Mouse (Mus musculus): ENCODE data around the gene H2-D1. TPM values are rescaled to one million over a fixed set of nuclear protein-coding genes. Genes with fewer than 3 reads are reported as not detected.

H2-D1 gene
- 1,132 TPM for polyA plus RNA-seq (2015; fragmentation: Illumina TruSeq; extraction: RNeasy Lipid Tissue Mini Kit (QIAGEN cat#74804); ENCODE audit: insufficient read depth, low replicate concordance)

DNA sequence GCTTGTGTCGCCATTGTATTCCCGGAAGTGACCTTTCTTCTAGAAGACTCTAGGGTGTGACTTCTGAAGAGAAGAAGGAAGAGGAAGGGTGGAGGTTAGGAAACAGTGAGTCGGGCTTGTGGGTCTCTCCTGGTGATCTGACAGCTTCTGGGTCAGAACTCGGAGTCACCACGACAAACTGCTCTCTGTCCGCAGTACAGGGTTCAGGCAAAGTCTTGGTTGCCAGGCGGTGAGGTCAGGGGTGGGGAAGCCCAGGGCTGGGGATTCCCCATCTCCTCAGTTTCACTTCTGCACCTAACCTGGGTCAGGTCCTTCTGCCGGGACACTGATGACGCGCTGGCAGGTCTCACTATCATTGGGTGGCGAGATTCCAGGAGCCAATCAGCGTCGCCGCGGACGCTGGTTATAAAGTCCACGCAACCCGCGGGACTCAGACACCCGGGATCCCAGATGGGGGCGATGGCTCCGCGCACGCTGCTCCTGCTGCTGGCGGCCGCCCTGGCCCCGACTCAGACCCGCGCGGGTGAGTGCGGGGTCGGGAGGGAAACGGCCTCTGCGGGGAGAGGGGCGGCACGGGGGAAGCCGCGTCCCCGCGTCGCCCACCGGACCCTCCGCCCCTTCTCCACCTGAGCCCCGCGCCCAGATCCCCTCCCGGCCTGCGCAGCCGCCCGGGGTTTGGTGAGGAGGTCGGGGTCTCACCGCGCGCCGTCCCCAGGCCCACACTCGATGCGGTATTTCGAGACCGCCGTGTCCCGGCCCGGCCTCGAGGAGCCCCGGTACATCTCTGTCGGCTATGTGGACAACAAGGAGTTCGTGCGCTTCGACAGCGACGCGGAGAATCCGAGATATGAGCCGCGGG is at the start of gene H2-D1:
Gene H2-D1, plus strand, starts transcription at position 67 of the 859 bp plus-strand sequence.

DNA sequence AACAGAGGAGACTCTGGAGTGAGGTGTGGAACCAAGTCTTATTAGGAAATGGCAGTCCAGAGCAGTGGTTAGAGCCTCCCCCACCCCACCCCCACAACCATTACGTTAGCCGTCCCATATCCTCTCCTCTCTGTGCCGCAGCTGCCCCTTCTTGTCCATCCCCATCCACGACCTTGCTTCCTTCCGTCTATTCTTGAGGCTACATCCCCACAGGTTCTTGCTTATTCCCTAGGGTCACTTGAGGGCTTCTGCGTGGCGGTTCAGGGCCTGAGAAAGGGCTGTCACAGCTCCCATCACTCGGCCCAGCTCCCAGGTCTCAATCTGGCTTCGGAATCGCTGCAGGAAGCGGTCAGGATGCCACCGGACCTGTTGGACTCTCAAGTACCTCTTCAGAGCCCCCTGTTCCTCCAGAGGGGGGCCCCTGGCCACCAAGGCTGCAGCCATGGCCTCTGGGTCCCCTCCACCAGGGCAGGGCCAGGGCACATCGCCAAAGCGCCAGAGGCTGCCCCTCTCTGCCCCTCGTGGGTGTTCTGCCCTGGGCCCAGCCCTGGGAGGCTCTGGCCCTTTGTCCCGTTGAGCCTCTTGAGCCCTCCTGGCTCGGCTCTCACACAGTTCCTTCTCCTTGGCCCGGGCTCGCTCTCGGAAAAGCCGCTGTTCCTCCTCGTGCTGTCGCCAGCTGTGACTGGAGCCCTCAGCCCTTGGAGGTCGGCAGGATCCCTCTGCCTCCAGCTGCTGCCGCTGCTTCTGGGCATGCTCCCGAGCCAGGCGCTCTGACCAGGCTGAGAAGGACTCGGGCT is 42.2 kb upstream of the H2-D1 start, which contains the start of gene Gm16181:
Gene Gm16181, plus strand, starts transcription at position 679 of the 797 bp plus-strand sequence.

DNA sequence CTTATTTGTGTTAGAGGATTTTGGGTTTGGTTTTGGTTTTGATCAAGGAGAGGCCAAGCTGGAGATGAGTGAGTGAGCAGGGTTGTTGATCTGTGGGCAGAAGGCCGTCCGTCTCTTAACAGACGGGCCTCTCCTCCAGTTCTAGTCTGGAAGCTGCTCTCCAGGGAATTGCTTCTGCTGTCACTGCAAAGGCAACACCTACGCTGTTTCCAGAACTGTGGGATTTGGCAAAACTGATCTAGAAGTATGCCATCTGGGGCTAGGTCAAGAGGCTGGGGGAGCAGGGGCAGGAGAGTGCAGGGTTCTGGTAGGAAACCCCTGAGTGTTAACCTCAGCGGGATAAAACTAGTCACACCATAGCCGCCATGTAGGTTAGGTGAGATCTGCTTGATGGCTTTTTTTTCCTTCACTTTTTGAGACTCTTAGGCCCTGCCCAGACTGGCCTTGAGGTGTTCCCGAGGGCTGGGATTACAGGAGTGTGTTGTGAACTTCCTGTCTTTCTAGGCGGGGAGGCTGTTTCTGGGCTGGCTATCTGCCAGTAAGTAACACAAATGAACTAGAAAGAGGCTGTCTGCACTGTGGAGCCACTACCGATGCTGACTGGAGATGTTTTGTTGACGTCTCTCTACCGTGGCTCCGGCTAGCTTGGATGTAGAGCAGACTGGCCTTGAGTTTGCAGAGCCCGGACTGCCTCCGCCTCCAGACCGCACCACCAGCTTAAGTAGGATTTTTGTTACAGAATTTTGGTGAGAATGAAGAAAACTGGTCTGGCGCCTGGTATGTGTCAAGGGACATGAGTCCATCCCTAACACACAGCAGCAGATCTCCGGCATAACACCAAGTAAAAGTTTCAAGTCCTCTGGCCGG is 29.2 kb upstream of the H2-D1 start, which contains the start of gene Atp6v1g2:
Gene Atp6v1g2, plus strand, starts transcription at position 547 of the 867 bp plus-strand sequence.

DNA sequence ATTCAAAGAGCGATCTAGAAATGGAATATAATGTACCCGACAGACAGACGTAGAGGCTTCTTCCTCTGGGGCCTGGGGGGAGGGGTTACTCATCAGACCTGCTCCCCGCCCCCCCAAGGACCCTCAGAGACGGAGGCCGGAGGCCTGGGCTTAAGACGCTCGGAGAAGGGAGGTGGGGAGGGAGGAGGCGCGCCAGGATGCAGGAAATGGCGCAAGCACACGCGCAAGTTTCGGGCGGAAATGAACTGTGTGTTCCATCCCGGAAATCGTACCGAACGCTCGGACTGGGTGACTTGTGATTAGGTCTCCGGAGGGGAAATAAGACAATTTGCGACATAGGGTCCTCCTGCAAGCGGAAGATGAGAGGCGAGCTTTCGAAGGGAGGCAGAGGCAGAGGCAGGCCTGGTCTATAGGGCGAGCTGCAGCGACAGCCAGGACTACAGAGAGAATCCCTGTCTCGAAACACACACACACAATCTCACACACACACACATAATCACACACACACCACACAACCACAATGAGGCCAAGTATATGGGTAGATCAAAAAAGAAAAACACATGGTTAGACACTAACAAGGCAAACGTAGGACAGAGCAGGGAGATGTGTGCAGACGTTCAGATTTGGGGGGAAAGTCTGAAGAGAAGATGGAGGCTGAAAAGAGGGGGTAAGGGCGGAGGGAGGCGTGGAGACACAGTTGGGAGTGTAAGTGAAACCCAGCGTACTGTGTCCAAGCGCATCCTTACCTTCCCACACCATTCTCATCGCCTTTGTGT is 26.7 kb upstream of the H2-D1 start, which contains the start of gene Nfkbil1:
Gene Nfkbil1, minus strand, starts transcription at position 179 of the 776 bp plus-strand sequence.

DNA sequence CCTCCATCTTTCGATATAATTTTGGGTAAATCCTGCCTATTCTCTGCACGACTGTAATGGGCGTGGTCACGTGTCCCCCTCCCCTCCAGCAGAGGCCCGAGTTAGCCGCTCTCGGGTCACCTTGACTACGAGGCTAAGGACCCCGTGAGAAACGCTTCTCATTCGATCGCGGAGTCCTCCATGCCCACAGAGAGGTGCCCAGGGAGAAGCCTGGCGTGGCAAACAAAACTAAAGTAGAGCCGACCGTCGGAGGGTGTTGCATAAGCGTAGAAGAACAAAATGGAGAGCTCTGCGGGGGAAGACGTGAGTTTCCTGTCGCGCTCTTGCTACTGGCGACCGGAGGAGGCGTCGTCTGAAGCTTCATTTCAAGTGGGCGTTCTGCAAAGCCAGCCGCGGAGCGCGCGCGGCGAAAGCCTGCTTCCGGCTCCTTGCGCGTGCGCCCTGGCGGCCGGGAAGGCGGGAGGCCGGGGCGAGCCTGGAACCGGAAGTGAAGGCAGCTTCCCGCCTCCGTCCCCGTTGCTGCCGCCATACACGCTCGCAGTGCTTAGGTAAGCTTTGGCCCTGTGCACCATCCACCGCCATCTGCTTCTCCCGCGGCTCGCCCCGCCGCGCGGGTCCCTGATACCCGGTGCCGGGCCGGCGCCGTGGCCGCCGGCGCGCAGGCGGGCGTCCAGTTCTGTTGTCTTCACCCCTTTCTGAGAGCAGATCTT is 21.1 kb upstream of the H2-D1 start, which contains the start of gene Ddx39b:
Gene Ddx39b, plus strand, starts transcription at position 442 of the 710 bp plus-strand sequence.

Other genes with a start within 250 kb of the H2-D1 start
- 0.54 TPM for gene Vwa7, start 246.2 kb upstream of the H2-D1 start, polyA plus RNA-seq (2015; fragmentation: Illumina TruSeq; extraction: RNeasy Lipid Tissue Mini Kit (QIAGEN cat#74804); ENCODE audit: insufficient read depth, low replicate concordance)
- gene Sapcd1, start 234.7 kb upstream of the H2-D1 start, polyA plus RNA-seq (2015; fragmentation: Illumina TruSeq; extraction: RNeasy Lipid Tissue Mini Kit (QIAGEN cat#74804); ENCODE audit: insufficient read depth, low replicate concordance): 2.6 TPM
- gene Msh5, start 216.0 kb upstream of the H2-D1 start, polyA plus RNA-seq (2015; fragmentation: Illumina TruSeq; extraction: RNeasy Lipid Tissue Mini Kit (QIAGEN cat#74804); ENCODE audit: insufficient read depth, low replicate concordance): 6.1 TPM
- gene Clic1, start 212.8 kb upstream of the H2-D1 start, polyA plus RNA-seq (2015; fragmentation: Illumina TruSeq; extraction: RNeasy Lipid Tissue Mini Kit (QIAGEN cat#74804); ENCODE audit: insufficient read depth, low replicate concordance): 228 TPM
- 3.2 TPM for gene Ddah2, start 203.7 kb upstream of the H2-D1 start, polyA plus RNA-seq (2015; fragmentation: Illumina TruSeq; extraction: RNeasy Lipid Tissue Mini Kit (QIAGEN cat#74804); ENCODE audit: insufficient read depth, low replicate concordance)
- gene Ly6g6c, start 197.3 kb upstream of the H2-D1 start, polyA plus RNA-seq (2015; fragmentation: Illumina TruSeq; extraction: RNeasy Lipid Tissue Mini Kit (QIAGEN cat#74804); ENCODE audit: insufficient read depth, low replicate concordance): 0.26 TPM
- 2.5 TPM for gene Mpig6b, start 196.5 kb upstream of the H2-D1 start, polyA plus RNA-seq (2015; fragmentation: Illumina TruSeq; extraction: RNeasy Lipid Tissue Mini Kit (QIAGEN cat#74804); ENCODE audit: insufficient read depth, low replicate concordance)
- not detected for gene Ly6g6e, start 185.8 kb upstream of the H2-D1 start, polyA plus RNA-seq (2015; fragmentation: Illumina TruSeq; extraction: RNeasy Lipid Tissue Mini Kit (QIAGEN cat#74804); ENCODE audit: insufficient read depth, low replicate concordance)
- not detected for gene Ly6g6d, start 184.7 kb upstream of the H2-D1 start, polyA plus RNA-seq (2015; fragmentation: Illumina TruSeq; extraction: RNeasy Lipid Tissue Mini Kit (QIAGEN cat#74804); ENCODE audit: insufficient read depth, low replicate concordance)
- gene Ly6g6f, start 177.1 kb upstream of the H2-D1 start, polyA plus RNA-seq (2015; fragmentation: Illumina TruSeq; extraction: RNeasy Lipid Tissue Mini Kit (QIAGEN cat#74804); ENCODE audit: insufficient read depth, low replicate concordance): 0.93 TPM
- gene Abhd16a, start 173.5 kb upstream of the H2-D1 start, polyA plus RNA-seq (2015; fragmentation: Illumina TruSeq; extraction: RNeasy Lipid Tissue Mini Kit (QIAGEN cat#74804); ENCODE audit: insufficient read depth, low replicate concordance): 19.7 TPM
- not detected for gene Ly6g5c, start 154.5 kb upstream of the H2-D1 start, polyA plus RNA-seq (2015; fragmentation: Illumina TruSeq; extraction: RNeasy Lipid Tissue Mini Kit (QIAGEN cat#74804); ENCODE audit: insufficient read depth, low replicate concordance)
- gene Ly6g5b, start 147.3 kb upstream of the H2-D1 start, polyA plus RNA-seq (2015; fragmentation: Illumina TruSeq; extraction: RNeasy Lipid Tissue Mini Kit (QIAGEN cat#74804); ENCODE audit: insufficient read depth, low replicate concordance): 1.6 TPM
- gene Gpank1, start 141.3 kb upstream of the H2-D1 start, polyA plus RNA-seq (2015; fragmentation: Illumina TruSeq; extraction: RNeasy Lipid Tissue Mini Kit (QIAGEN cat#74804); ENCODE audit: insufficient read depth, low replicate concordance): 24.2 TPM
- 133 TPM for gene Csnk2b, start 140.7 kb upstream of the H2-D1 start, polyA plus RNA-seq (2015; fragmentation: Illumina TruSeq; extraction: RNeasy Lipid Tissue Mini Kit (QIAGEN cat#74804); ENCODE audit: insufficient read depth, low replicate concordance)
- gene D17H6S53E, start 136.4 kb upstream of the H2-D1 start, polyA plus RNA-seq (2015; fragmentation: Illumina TruSeq; extraction: RNeasy Lipid Tissue Mini Kit (QIAGEN cat#74804); ENCODE audit: insufficient read depth, low replicate concordance): 15.5 TPM
- 0.33 TPM for gene Apom, start 130.7 kb upstream of the H2-D1 start, polyA plus RNA-seq (2015; fragmentation: Illumina TruSeq; extraction: RNeasy Lipid Tissue Mini Kit (QIAGEN cat#74804); ENCODE audit: insufficient read depth, low replicate concordance)
- gene Bag6, start 127.6 kb upstream of the H2-D1 start, polyA plus RNA-seq (2015; fragmentation: Illumina TruSeq; extraction: RNeasy Lipid Tissue Mini Kit (QIAGEN cat#74804); ENCODE audit: insufficient read depth, low replicate concordance): 69.9 TPM
- gene Prrc2a, start 97.8 kb upstream of the H2-D1 start, polyA plus RNA-seq (2015; fragmentation: Illumina TruSeq; extraction: RNeasy Lipid Tissue Mini Kit (QIAGEN cat#74804); ENCODE audit: insufficient read depth, low replicate concordance): 58.2 TPM
- 157 TPM for gene Aif1, start 86.7 kb upstream of the H2-D1 start, polyA plus RNA-seq (2015; fragmentation: Illumina TruSeq; extraction: RNeasy Lipid Tissue Mini Kit (QIAGEN cat#74804); ENCODE audit: insufficient read depth, low replicate concordance)
- 139 TPM for gene Lst1, start 74.3 kb upstream of the H2-D1 start, polyA plus RNA-seq (2015; fragmentation: Illumina TruSeq; extraction: RNeasy Lipid Tissue Mini Kit (QIAGEN cat#74804); ENCODE audit: insufficient read depth, low replicate concordance)
- 99.6 TPM for gene Ltb, start 68.3 kb upstream of the H2-D1 start, polyA plus RNA-seq (2015; fragmentation: Illumina TruSeq; extraction: RNeasy Lipid Tissue Mini Kit (QIAGEN cat#74804); ENCODE audit: insufficient read depth, low replicate concordance)
- 15.3 TPM for gene Tnf, start 60.7 kb upstream of the H2-D1 start, polyA plus RNA-seq (2015; fragmentation: Illumina TruSeq; extraction: RNeasy Lipid Tissue Mini Kit (QIAGEN cat#74804); ENCODE audit: insufficient read depth, low replicate concordance)
- gene Lta, start 57.4 kb upstream of the H2-D1 start, polyA plus RNA-seq (2015; fragmentation: Illumina TruSeq; extraction: RNeasy Lipid Tissue Mini Kit (QIAGEN cat#74804); ENCODE audit: insufficient read depth, low replicate concordance): 24.3 TPM
- gene Gm16181, start 41.9 kb upstream of the H2-D1 start, polyA plus RNA-seq (2015; fragmentation: Illumina TruSeq; extraction: RNeasy Lipid Tissue Mini Kit (QIAGEN cat#74804); ENCODE audit: insufficient read depth, low replicate concordance): 0.72 TPM
- gene Atp6v1g2, start 29.1 kb upstream of the H2-D1 start, polyA plus RNA-seq (2015; fragmentation: Illumina TruSeq; extraction: RNeasy Lipid Tissue Mini Kit (QIAGEN cat#74804); ENCODE audit: insufficient read depth, low replicate concordance): 14.4 TPM
- gene Nfkbil1, start 26.9 kb upstream of the H2-D1 start, polyA plus RNA-seq (2015; fragmentation: Illumina TruSeq; extraction: RNeasy Lipid Tissue Mini Kit (QIAGEN cat#74804); ENCODE audit: insufficient read depth, low replicate concordance): 3.1 TPM
- 220 TPM for gene Ddx39b, start 21.0 kb upstream of the H2-D1 start, polyA plus RNA-seq (2015; fragmentation: Illumina TruSeq; extraction: RNeasy Lipid Tissue Mini Kit (QIAGEN cat#74804); ENCODE audit: insufficient read depth, low replicate concordance)
- gene H2-Q1, start 57.7 kb downstream of the H2-D1 start, polyA plus RNA-seq (2015; fragmentation: Illumina TruSeq; extraction: RNeasy Lipid Tissue Mini Kit (QIAGEN cat#74804); ENCODE audit: insufficient read depth, low replicate concordance): not detected
- 0.76 TPM for gene H2-Q2, start 79.5 kb downstream of the H2-D1 start, polyA plus RNA-seq (2015; fragmentation: Illumina TruSeq; extraction: RNeasy Lipid Tissue Mini Kit (QIAGEN cat#74804); ENCODE audit: insufficient read depth, low replicate concordance)
- 233 TPM for gene H2-Q4, start 116.9 kb downstream of the H2-D1 start, polyA plus RNA-seq (2015; fragmentation: Illumina TruSeq; extraction: RNeasy Lipid Tissue Mini Kit (QIAGEN cat#74804); ENCODE audit: insufficient read depth, low replicate concordance)
- 354 TPM for gene H2-Q6, start 162.1 kb downstream of the H2-D1 start, polyA plus RNA-seq (2015; fragmentation: Illumina TruSeq; extraction: RNeasy Lipid Tissue Mini Kit (QIAGEN cat#74804); ENCODE audit: insufficient read depth, low replicate concordance)
- gene H2-Q7, start 176.4 kb downstream of the H2-D1 start, polyA plus RNA-seq (2015; fragmentation: Illumina TruSeq; extraction: RNeasy Lipid Tissue Mini Kit (QIAGEN cat#74804); ENCODE audit: insufficient read depth, low replicate concordance): 333 TPM
- 14.7 TPM for gene H2-Q10, start 207.4 kb downstream of the H2-D1 start, polyA plus RNA-seq (2015; fragmentation: Illumina TruSeq; extraction: RNeasy Lipid Tissue Mini Kit (QIAGEN cat#74804); ENCODE audit: insufficient read depth, low replicate concordance)
- not detected for gene Pou5f1, start 243.3 kb downstream of the H2-D1 start, polyA plus RNA-seq (2015; fragmentation: Illumina TruSeq; extraction: RNeasy Lipid Tissue Mini Kit (QIAGEN cat#74804); ENCODE audit: insufficient read depth, low replicate concordance)